Mouse (Mus musculus) skeletal muscle tissue, postnatal 0 days (tissue): ENCODE results near the gene Gm21972. TPM values are rescaled to one million over a fixed set of nuclear protein-coding genes. Genes with fewer than 3 reads are reported as not detected.

ENCODE experiments used
- polyA plus RNA-seq: library from polyadenylated mRNA; unstranded; fragments of >200 nt; fragmentation: Nextera tagmentation; extraction: Ambion mirVana; gene quantifications from 2 replicates; pipeline ENCODE4 v1.2.1, GENCODE M21; 2015

Gm21972 gene
- 0.19 TPM in 1 of 2 replicates, not detected in the other for polyA plus RNA-seq

DNA sequence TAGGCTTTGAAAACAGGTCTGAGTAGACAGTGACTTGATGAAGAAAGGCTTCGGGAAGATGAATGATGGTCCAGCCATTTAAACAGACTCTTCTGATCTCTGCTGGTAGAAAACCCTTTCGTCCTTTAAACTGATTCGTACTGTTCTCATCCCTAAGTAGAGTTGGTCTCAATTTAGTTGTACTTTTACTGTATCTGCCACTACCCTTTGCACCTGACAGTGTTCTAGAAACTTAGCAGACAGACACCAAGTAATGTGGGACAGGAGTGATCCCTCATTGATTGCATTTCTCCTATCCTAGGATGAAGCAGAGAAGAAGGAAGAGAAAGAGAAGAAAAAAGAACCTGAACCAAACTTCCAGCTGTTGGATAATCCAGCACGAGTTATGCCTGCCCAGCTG lies at the start of gene Gm21972:
Gene Gm21972 (plus strand): TSS at position 301 of the 400 bp plus-strand sequence.

DNA sequence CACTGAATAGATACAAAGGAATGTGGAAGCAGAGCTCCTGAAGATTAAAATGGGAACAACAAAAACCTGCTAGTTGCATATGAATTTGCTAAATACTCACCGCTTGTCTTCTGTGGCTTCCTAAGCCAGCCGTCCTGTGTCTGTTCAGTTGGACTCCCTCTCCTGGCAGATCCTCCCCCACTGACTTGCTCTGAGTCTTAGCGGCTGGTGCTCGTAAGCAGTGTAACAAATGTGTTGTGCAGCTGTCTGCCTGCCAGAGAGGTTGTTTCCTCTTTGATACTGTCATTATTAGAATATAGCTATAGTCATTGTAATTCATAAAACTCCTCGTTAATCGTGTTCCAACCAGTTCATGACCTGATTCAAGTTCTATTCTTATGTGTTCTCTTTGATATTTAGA lies 21.7 kb upstream of the Gm21972 start, which contains the start of gene Htr2b:
Gene Htr2b (minus strand): TSS at position 192 of the 400 bp plus-strand sequence.

DNA sequence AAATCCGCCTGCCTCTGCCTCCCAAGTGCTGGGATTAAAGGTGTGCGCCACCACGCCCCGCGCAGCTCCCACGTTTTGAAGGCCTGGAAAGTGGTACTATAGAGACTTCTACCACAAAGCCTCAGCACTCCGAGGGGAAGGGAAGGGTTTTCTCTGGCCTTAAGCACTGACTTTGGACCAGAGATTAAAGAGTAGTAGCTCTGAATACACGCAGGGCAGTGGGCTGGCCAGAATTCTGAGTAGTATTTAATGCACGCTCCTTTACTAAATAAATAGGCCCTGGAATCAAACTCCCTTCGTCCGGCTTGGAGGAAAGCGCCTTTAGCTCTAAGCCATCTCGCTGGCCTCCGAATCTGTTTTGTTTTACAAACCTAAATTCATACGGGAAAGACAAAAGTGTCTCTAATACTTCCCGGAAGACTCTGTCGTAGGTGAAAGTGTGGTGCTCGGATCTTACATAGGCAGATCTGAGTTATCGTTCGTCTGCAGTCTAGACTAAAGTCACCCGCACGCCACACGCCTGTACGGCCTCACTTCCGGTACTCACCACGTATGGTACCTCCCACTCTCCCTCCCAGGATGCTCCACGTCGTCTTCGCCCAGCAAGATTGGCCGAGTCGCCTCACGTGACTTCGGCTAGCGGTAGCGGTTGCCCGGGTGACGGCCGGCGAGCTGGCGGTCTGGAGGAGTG lies 20.8 kb downstream of the Gm21972 start, which contains the start of gene Armc9:
Gene Armc9 (plus strand): TSS at position 648 of the 691 bp plus-strand sequence.

Other genes with a start within 250 kb of the Gm21972 start
- 80.7 and 95.8 TPM in 2 replicates for gene Itm2c, start 239.4 kb upstream of the Gm21972 start, polyA plus RNA-seq
- 1.1 and 1.4 TPM in 2 replicates for gene 4933407L21Rik, start 205.2 kb upstream of the Gm21972 start, polyA plus RNA-seq
- 0.05 TPM in 1 of 2 replicates, not detected in the other for gene Gpr55, start 172.6 kb upstream of the Gm21972 start, polyA plus RNA-seq
- gene Spata3, start 116.8 kb upstream of the Gm21972 start, polyA plus RNA-seq: not detected in 2 replicates
- gene 2810459M11Rik, start 87.8 kb upstream of the Gm21972 start, polyA plus RNA-seq: 0.12 TPM in 1 of 2 replicates, not detected in the other
- 116 and 118 TPM in 2 replicates for gene Psmd1, start 69.2 kb upstream of the Gm21972 start, polyA plus RNA-seq
- 1.7 and 2.5 TPM in 2 replicates for gene Htr2b, start 21.7 kb upstream of the Gm21972 start, polyA plus RNA-seq
- 5.2 and 6.5 TPM in 2 replicates for gene Armc9, start 21.1 kb downstream of the Gm21972 start, polyA plus RNA-seq
- gene B3gnt7, start 169.2 kb downstream of the Gm21972 start, polyA plus RNA-seq: 0.19 and 0.45 TPM in 2 replicates
- 168 and 181 TPM in 2 replicates for gene Ncl, start 225.8 kb downstream of the Gm21972 start, polyA plus RNA-seq